Mouse (Mus musculus) olfactory bulb, adult 2 months (tissue): ENCODE measurements around the gene Epb41l1.

Experiments used
- CTCF ChIP-seq: fragments of 200-500 bp; IDR thresholded peaks from 2 replicates; pipeline ENCODE4 v1.5.1; 2012; ENCODE audit warnings: low read depth, mild to moderate bottlenecking, low read length, moderate library complexity; ENCODE audit not compliant: insufficient read depth
- POLR2A ChIP-seq: fragments of 200-500 bp; IDR thresholded peaks from 2 replicates; pipeline ENCODE4 v1.6.1; 2012; ENCODE audit warnings: mild to moderate bottlenecking, low read depth, low read length, moderate library complexity; ENCODE audit not compliant: insufficient read depth

DNA sequence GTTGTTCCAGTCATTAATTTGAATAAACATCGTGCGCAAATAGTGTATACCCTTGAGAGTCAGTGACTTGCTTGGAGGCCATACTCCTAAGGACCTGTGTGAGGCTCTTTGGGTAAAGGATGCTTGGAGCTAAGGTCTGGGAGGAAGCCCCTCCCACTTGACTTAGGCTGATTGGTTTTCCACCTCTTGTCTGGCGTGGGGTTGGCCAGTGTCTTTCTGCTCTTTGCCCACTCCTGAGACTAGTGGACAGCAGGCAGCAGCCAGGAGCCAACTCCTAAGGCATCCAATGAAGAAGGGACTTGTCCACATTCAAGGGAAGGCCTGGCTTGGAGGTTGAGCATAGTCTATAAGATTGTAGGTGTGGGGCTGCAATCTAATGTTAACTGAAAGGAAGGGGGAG, 53.4 kb downstream of the Epb41l1 start:
- TF ChIP-seq CTCF (no peak), POLR2A (no peak)
